Mouse (Mus musculus) thymus, adult 2 months (tissue): ENCODE results near the gene Ube2ql1. TPM values are rescaled to one million over a fixed set of nuclear protein-coding genes. Genes with fewer than 3 reads are reported as not detected.

Experiments
- DNase-seq: peaks from one replicate; pipeline ENCODE4 v3.0.0; 2021
- H3K27ac ChIP-seq: fragments of 200-500 bp; 2 replicates; pipeline ENCODE4 v1.5.1; 2012; ENCODE audit warnings: low read length, control low read depth; ENCODE audit not compliant: control insufficient read depth, insufficient read depth
- H3K27me3 ChIP-seq: fragments of 200-500 bp; 2 replicates; pipeline ENCODE4 v1.6.1; 2012; ENCODE audit warnings: mild to moderate bottlenecking, low read length, moderate library complexity, mixed read lengths; ENCODE audit not compliant: control insufficient read depth, insufficient read depth
- H3K36me3 ChIP-seq: fragments of 200-500 bp; 2 replicates; pipeline ENCODE4 v1.6.1; 2012; ENCODE audit warnings: mild to moderate bottlenecking, low read length, moderate library complexity; ENCODE audit not compliant: control insufficient read depth, insufficient read depth
- H3K4me1 ChIP-seq: fragments of 200-500 bp; replicated peaks from 2 replicates; pipeline ENCODE4 v1.6.1; 2012; ENCODE audit warnings: low read length; ENCODE audit not compliant: control insufficient read depth, insufficient read depth
- H3K4me3 ChIP-seq: fragments of 200-500 bp; 2 replicates; pipeline ENCODE4 v1.5.1; 2012; ENCODE audit warnings: mild to moderate bottlenecking, low read length, control low read depth, moderate library complexity; ENCODE audit not compliant: control insufficient read depth, insufficient read depth
- CTCF ChIP-seq: fragments of 200-500 bp; IDR thresholded peaks from 2 replicates; pipeline ENCODE4 v1.5.1; 2012; ENCODE audit warnings: mild to moderate bottlenecking, control low read depth, low read length, moderate library complexity, borderline replicate concordance; ENCODE audit not compliant: control insufficient read depth, poor library complexity, insufficient read depth; ENCODE audit errors: extremely low read depth
- POLR2A ChIP-seq: fragments of 200-500 bp; IDR thresholded peaks from 2 replicates; pipeline ENCODE4 v1.6.1; 2012; ENCODE audit warnings: mild to moderate bottlenecking, low read length, control low read depth, moderate library complexity; ENCODE audit not compliant: control insufficient read depth, poor library complexity, insufficient read depth; ENCODE audit errors: extremely low read depth
- WGBS: fragments of 180-500 bp; shearing (Covaris S2); methylation state at CpG from one replicate; pipeline ENCODE4 v1.1.7; 2018; 5-methylcytosine and 5-hydroxymethylcytosine counted together
- polyA plus RNA-seq: library from polyadenylated mRNA; depleted of rRNA; stranded (reverse); fragments of >200 nt; gene quantifications from 2 replicates; pipeline ENCODE4 v1.2.3, GENCODE M21; 2012

Ube2ql1 gene
- polyA plus RNA-seq, 1 experiment = 2.7 TPM

- WGBS = 11% methylated on average over 29 of the region's 29 CpGs
Measured at GRCm38 (mm10) chr13:69740331-69741285, 919 bp upstream of the Ube2ql1 start.

GRCm38 (mm10) chr13:69739091-69739758, 464 bp downstream of the Ube2ql1 start:
- Histone ChIP-seq H3K4me3 (peak overlapping the region; percentile 36), H3K27ac (no peak overlapping the region), H3K27me3 (peaks cover 9% of the 10 kb centered on the region; the same call in 1 of the 2 replicates), H3K36me3 (no peaks in the 10 kb centered on the region), H3K4me1 (peaks cover 10% of the 10 kb centered on the region; the same call in 1 of the 2 replicates)
- TF ChIP-seq POLR2A = no peak
- WGBS = 1% methylated on average over 77 of the region's 78 CpGs
- peak; percentile 4 for DNase-seq

More at GRCm38 (mm10) chr13:69740331-69741285, 919 bp upstream of the Ube2ql1 start:
- DNase-seq = no peak
- no peaks in the 10 kb centered on the region for H3K36me3 ChIP-seq
- H3K4me3 ChIP-seq = no peak overlapping the region
- H3K27ac ChIP-seq = no peak overlapping the region
- peaks cover 9% of the 10 kb centered on the region; the same call in 1 of the 2 replicates for H3K27me3 ChIP-seq
- TF ChIP-seq POLR2A (no peak), CTCF (no peak)
- peaks cover 10% of the 10 kb centered on the region; the same call in 1 of the 2 replicates for H3K4me1 ChIP-seq

GRCm38 (mm10) chr13:69738461-69738971, 1.2 kb downstream of the Ube2ql1 start:
- H3K36me3 ChIP-seq = no peaks in the 10 kb centered on the region
- H3K27me3 ChIP-seq = peaks cover 9% of the 10 kb centered on the region; the same call in 1 of the 2 replicates
- TF ChIP-seq CTCF = no peak
- TF ChIP-seq POLR2A = no peak
- peak overlapping the region; percentile 9 for H3K4me3 ChIP-seq
- 4% methylated on average over 40 of the region's 40 CpGs for WGBS
- DNase-seq = no peak
- no peak overlapping the region for H3K27ac ChIP-seq
- peaks cover 10% of the 10 kb centered on the region; the same call in 1 of the 2 replicates for H3K4me1 ChIP-seq

- H3K36me3 ChIP-seq = no peaks in the 10 kb centered on the region
- WGBS = 30% methylated on average over 17 of the region's 19 CpGs
- peaks cover 10% of the 10 kb centered on the region; the same call in 1 of the 2 replicates for H3K4me1 ChIP-seq
- H3K27ac ChIP-seq = no peak overlapping the region
- TF ChIP-seq POLR2A = no peak
- no peak for TF ChIP-seq CTCF
- DNase-seq = no peak
- no peak overlapping the region for H3K4me3 ChIP-seq
- peaks cover 9% of the 10 kb centered on the region; the same call in 1 of the 2 replicates for H3K27me3 ChIP-seq
Measured at GRCm38 (mm10) chr13:69737444-69738185, 2.1 kb downstream of the Ube2ql1 start.

GRCm38 (mm10) chr13:69732636-69733035, 7.1 kb downstream of the Ube2ql1 start:
- no peak for DNase-seq
- H3K4me3 ChIP-seq = no peak overlapping the region
- H3K4me1 ChIP-seq = no peaks in the 10 kb centered on the region
- H3K27ac ChIP-seq = no peak overlapping the region
- no peaks in the 10 kb centered on the region for H3K36me3 ChIP-seq
- no peaks in the 10 kb centered on the region; the same call in 1 of the 2 replicates for H3K27me3 ChIP-seq
- TF ChIP-seq POLR2A (no peak), CTCF (no peak)
- 95% methylated on average over 6 of the region's 6 CpGs for WGBS
